Mouse (Mus musculus): ENCODE data around the gene Gm21836. TPM values are rescaled to one million over a fixed set of nuclear protein-coding genes. Genes with fewer than 3 reads are reported as not detected.
"Not testable (repeated sequence)": the region's sequence is repeated elsewhere in the genome, so short reads cannot be mapped to it uniquely, and the experiment has no call there.

Gm21836 gene
- polyA plus RNA-seq (2015; fragmentation: Nextera tagmentation; extraction: Ambion mirVana): not detected in 2 replicates

DNA sequence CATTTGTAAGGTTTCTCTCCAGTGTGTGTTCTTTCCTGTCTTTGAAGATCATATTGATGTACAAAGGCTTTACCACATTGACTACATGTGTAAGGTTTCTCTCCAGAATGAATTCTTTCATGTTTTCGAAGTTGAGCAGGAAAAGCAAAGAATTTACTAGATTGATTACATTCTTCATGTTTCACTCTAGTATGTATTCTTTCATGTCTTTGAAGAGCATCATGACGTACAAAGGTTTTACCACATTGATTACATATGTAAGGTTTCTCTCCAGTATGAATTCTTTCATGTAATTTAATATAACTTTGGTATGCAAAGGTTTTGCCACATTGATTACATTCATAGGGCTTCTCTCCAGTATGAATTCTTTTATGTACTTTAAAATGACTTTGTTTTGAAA lies at the start of gene Gm21836:
Gene Gm21836, minus strand, starts transcription at position 101 of the 400 bp plus-strand sequence.
- not testable (repeated sequence) for H3K36me3 ChIP-seq; ATAC-seq (ENCODE audit: low FRiP score, low read depth)

DNA sequence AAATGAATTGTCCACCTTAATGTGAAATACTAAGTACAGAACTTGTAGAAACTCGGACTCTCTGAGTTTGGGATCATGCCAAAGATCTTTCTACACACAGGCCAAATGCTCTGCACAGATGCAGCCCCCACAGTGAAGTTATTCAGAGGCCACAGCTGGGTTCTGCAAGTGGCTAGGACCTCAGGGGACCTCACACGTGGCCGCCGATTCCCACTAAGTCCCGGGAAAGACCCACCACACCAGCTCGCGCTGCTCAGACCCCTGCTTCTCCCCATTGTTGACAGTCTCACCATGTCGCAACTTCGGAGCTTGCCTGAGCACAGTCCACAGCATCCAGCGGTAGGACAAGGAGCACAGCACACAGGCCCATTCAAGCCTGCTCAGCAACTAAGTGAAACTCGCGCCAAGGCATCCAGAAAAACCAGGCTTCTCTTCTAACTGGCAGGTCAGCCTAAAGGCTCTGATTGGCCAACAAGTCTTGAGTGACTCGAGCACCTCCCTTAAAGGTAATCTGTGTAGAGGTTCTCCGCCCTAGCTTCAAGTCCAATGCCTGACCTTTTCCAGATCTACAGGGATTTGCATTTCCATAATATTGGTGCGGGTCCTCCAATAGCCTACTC lies 13.1 kb downstream of the Gm21836 start:
- H3K36me3 ChIP-seq: peaks cover 13% of the 10 kb centered on the region
- 53% methylated on average over 14 of the region's 15 CpGs for WGBS
- not testable (repeated sequence) for H3K27ac ChIP-seq; H3K9ac ChIP-seq; ATAC-seq (ENCODE audit: low FRiP score, low read depth); H3K4me1 ChIP-seq; H3K27me3 ChIP-seq; H3K4me3 ChIP-seq; H3K4me2 ChIP-seq (replicated peaks)
- peaks cover 12% of the 10 kb centered on the region for H3K9me3 ChIP-seq

More for the DNA sequence above, at the start of gene Gm21836:
- H3K27me3 ChIP-seq; H3K9ac ChIP-seq; H3K4me3 ChIP-seq; H3K27ac ChIP-seq; H3K4me2 ChIP-seq (replicated peaks); H3K4me1 ChIP-seq: not testable (repeated sequence)
- H3K9me3 ChIP-seq: peaks cover 17% of the 10 kb centered on the region; the same call in 1 of the 2 replicates
- 82% methylated on average over 2 of the region's 2 CpGs for WGBS

DNA sequence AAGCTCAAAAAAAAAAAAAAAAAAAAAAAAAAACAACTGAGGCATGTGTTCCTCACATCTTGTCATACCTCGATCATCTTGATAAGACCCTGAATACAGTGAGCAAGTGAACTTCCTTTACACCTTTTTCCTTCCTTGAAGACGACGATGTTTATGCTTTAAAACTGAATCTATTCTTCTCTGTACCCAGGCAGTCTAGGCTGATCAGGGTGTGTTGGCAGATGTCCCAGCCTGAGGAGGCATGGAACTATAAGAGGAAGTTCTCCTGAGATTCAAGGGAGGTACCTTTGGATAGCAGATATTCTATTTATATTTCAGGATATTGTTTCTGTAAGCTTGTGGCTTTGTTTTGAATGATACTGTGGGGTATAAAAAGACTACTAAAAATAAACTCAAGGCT lies 15.5 kb downstream of the Gm21836 start:
- 77% methylated on average over 3 of the region's 3 CpGs for WGBS
- Histone ChIP-seq H3K4me1 (no peaks in the 10 kb centered on the region), H3K4me3 (no peak overlapping the region)

DNA sequence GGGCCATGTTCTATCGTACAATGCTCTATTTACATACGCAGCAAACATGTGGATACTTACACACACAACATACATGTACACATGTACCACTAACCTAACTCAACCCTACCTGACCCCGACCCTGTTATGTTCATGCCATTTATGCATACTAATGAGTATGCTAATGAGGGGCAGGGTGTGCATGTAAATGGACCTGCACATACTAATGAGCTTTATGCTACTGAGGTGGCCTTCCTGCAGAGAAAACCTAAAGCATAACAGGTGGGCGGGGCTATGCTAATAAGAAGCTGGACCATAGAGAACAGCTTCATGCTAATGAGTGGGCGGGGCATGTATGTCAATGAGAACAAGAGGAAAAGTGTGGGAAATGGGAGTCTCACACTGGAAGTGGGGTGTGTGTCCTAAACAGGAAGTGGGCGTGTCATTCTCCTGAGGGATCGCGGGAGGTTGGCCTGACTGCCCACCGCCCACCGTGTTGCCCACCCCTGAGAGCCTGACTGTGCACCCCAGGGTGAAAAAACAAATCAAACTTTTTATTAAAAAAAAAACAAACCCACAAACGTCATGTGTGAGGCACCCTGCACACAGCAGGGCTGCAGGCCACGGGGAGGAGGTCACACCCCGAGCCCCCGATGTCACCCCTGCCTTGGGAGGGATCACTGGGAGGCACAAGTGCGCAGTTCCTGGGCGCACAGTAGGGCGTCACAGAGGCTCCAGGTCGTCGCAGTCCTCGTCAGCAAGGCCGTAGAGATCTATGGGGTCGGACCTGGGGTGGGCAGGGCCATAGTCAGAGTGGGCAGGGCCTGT lies 17.3 kb downstream of the Gm21836 start, which contains the start of gene Ppp2r3d:
Gene Ppp2r3d, minus strand, starts transcription at position 803 of the 807 bp plus-strand sequence.
- H3K9me3 ChIP-seq: peaks cover 15% of the 10 kb centered on the region
- no peak within 1 kb of the TSS for H3K9ac ChIP-seq
- H3K36me3 ChIP-seq: peaks cover 14% of the 10 kb centered on the region
- no peaks in the 10 kb centered on the region for H3K4me1 ChIP-seq
- 95% methylated on average over 22 of the region's 22 CpGs for WGBS
- ATAC-seq (ENCODE audit: low FRiP score, low read depth): peak; percentile 54; the same call in 1 of the 2 replicates
- H3K4me2 ChIP-seq (replicated peaks): no peak within 1 kb of the TSS
- no peaks in the 10 kb centered on the region for H3K27me3 ChIP-seq
- no peak within 1 kb of the TSS for H3K27ac ChIP-seq
- H3K4me3 ChIP-seq: no peak within 1 kb of the TSS

More for the DNA sequence above, 15.5 kb downstream of the Gm21836 start:
- Histone ChIP-seq H3K27ac (no peak overlapping the region), H3K9me3 (peaks cover 15% of the 10 kb centered on the region), H3K9ac (no peak overlapping the region), H3K36me3 (peaks cover 14% of the 10 kb centered on the region), H3K4me2 (replicated peaks) (no peak overlapping the region), H3K27me3 (no peaks in the 10 kb centered on the region)
- no peak for ATAC-seq (ENCODE audit: low FRiP score, low read depth)

DNA sequence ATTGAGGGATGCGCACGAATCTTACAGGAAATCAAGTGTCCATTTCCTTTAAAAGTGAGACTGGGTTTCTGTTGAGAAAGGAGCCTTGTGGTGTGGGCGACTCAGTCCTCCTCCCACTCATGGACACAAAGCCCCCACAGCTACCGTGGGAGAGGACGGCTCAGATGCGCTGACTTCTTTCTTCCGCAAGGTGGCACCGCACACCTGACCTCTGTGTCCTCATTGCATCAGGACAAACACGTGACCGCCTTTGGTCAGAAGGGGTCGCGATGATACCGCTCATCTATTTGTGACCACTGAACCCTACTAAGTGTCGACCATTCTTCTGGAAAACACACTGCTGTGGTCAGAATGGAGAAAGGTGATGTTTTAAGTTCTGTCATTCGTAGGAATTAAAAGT lies 17.9 kb downstream of the Gm21836 start:
- H3K4me2 ChIP-seq (replicated peaks): no peak overlapping the region
- 90% methylated on average over 15 of the region's 15 CpGs for WGBS
- H3K4me3 ChIP-seq: no peak overlapping the region
- no peak for ATAC-seq (ENCODE audit: low FRiP score, low read depth)
- H3K27ac ChIP-seq: no peak overlapping the region
- no peaks in the 10 kb centered on the region for H3K27me3 ChIP-seq
- peaks cover 15% of the 10 kb centered on the region for H3K9me3 ChIP-seq
- peaks cover 14% of the 10 kb centered on the region for H3K36me3 ChIP-seq
- H3K9ac ChIP-seq: no peak overlapping the region
- H3K4me1 ChIP-seq: no peaks in the 10 kb centered on the region

DNA sequence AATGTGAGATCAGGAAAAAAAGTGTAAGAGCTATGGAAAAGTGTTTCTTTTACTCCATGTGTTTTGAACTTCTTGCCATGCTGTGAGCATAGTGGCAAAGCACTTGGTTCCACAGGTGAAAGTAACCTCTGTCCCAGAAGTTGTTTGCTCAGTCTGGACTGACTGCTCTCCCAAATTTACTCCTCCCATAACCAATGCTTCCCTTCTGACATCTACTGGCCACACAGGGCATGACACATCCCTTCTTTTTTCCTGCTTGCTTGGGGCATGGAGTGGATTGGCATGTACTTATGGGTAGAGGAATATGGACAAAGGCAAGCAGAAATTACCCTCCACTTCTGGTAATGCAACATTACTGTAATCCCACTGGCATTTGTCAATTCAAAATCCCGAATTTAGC lies 37.0 kb downstream of the Gm21836 start:
- Histone ChIP-seq H3K36me3 (no peaks in the 10 kb centered on the region), H3K27ac (no peak overlapping the region), H3K4me3 (no peak overlapping the region), H3K9me3 (no peaks in the 10 kb centered on the region), H3K4me2 (replicated peaks) (no peak overlapping the region), H3K4me1 (no peaks in the 10 kb centered on the region), H3K27me3 (no peaks in the 10 kb centered on the region), H3K9ac (no peak overlapping the region)
- no peak; the same call in 1 of the 2 replicates for ATAC-seq (ENCODE audit: low FRiP score, low read depth)
- WGBS: 0% methylated on average over 1 of the region's 1 CpGs

Other genes starting within 250 kb of the Gm21836 start
- 6.4 and 7.7 TPM in 2 replicates for gene 2010315B03Rik, start 181.1 kb downstream of the Gm21836 start, polyA plus RNA-seq (2015; fragmentation: Nextera tagmentation; extraction: Ambion mirVana)
- 119 and 136 TPM in 2 replicates for gene Ppp2r3d, start 16.9 kb downstream of the Gm21836 start, polyA plus RNA-seq (2015; fragmentation: Nextera tagmentation; extraction: Ambion mirVana)